Mouse (Mus musculus) heart, embryonic 15.5 days (tissue): Measurements from ENCODE around the gene Ccr3. TPM values are rescaled to one million over a fixed set of nuclear protein-coding genes. Genes with fewer than 3 reads are reported as not detected.
"Not testable (repeated sequence)": the region's sequence is repeated elsewhere in the genome, so short reads cannot be mapped to it uniquely, and the experiment has no call there.

Experiments used
- ATAC-seq: fragments of 200-750 bp; cut with Nextera tagmentation; replicated peaks from 2 replicates; pipeline ENCODE4 v1.8.0; 2017; ENCODE audit warnings: low read depth, moderate TSS enrichment; ENCODE audit not compliant: insufficient number of reproducible peaks, insufficient read depth, low FRiP score
- H3K27ac ChIP-seq: fragments of 300-500 bp; sonication (generic); 2 replicates; pipeline ENCODE4 v1.5.1; 2015; ENCODE audit warnings: mild to moderate bottlenecking, inconsistent platforms
- H3K27me3 ChIP-seq: fragments of 300-500 bp; sonication (generic); 2 replicates; pipeline ENCODE4 v1.6.1; 2015; ENCODE audit warnings: inconsistent platforms
- H3K36me3 ChIP-seq: fragments of 300-500 bp; sonication (generic); 2 replicates; pipeline ENCODE4 v1.6.1; 2015; ENCODE audit warnings: mild to moderate bottlenecking, inconsistent platforms
- H3K4me1 ChIP-seq: fragments of 300-500 bp; sonication (generic); replicated peaks from 2 replicates; pipeline ENCODE4 v1.6.1; 2015; ENCODE audit warnings: inconsistent platforms
- H3K4me2 ChIP-seq: fragments of 300-500 bp; sonication (generic); 2 replicates; pipeline ENCODE4 v1.6.1; 2015; ENCODE audit warnings: inconsistent platforms, mild to moderate bottlenecking, moderate library complexity
- H3K4me3 ChIP-seq: fragments of 300-500 bp; sonication (generic); 2 replicates; pipeline ENCODE4 v1.5.1; 2015; ENCODE audit warnings: mild to moderate bottlenecking, inconsistent platforms
- H3K9ac ChIP-seq: fragments of 300-500 bp; sonication (generic); 2 replicates; pipeline ENCODE4 v1.6.1; 2015; ENCODE audit warnings: mild to moderate bottlenecking, inconsistent platforms
- H3K9me3 ChIP-seq: fragments of 300-500 bp; sonication (generic); replicated peaks from 2 replicates; pipeline ENCODE4 v1.6.1; 2016; ENCODE audit warnings: inconsistent platforms
- WGBS: fragments of 180-500 bp; shearing (Covaris S2); methylation state at CpG from one replicate; pipeline ENCODE4 v1.1.7; 2015; ENCODE audit warnings: mixed read lengths; 5-methylcytosine and 5-hydroxymethylcytosine counted together
- polyA plus RNA-seq: library from polyadenylated mRNA; unstranded; fragments of >200 nt; fragmentation: Nextera tagmentation; extraction: Ambion mirVana; gene quantifications from 2 replicates; pipeline ENCODE4 v1.2.1, GENCODE M21; 2015

Ccr3 gene
- polyA plus RNA-seq, 1 experiment from 2014 or later, result 0.05 TPM

DNA sequence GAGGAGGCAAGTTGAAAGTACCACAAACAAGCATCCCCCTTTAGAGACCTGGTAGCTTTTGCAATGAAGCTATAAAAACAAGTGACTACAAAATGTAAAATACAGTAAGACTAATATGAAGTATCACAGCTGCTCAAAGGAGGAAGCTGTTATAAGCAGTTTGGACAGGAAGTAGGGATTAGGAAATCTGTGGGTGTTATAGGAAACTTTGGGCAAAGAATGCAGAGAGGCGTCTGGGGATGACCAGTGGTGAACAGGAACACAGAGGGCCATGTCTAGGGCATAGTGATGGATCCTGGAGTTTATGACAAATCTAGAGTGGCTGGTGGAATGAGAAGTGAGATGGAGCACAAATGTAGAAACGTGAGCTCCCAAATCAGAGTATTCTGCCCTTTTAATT is 31.8 kb downstream of the Ccr3 start:
- H3K9me3 ChIP-seq, result no peaks in the 10 kb centered on the region
- no peak overlapping the region for H3K4me2 ChIP-seq
- H3K27me3 ChIP-seq, result no peaks in the 10 kb centered on the region
- no peaks in the 10 kb centered on the region for H3K36me3 ChIP-seq
- no peak overlapping the region for H3K4me3 ChIP-seq
- no peak overlapping the region for H3K9ac ChIP-seq
- no peak for ATAC-seq
- H3K4me1 ChIP-seq, result no peaks in the 10 kb centered on the region
- 44% methylated on average over 2 of the region's 2 CpGs for WGBS
- no peak overlapping the region for H3K27ac ChIP-seq

GRCm38 (mm10) chr9:124056158-124056709 is 34.5 kb downstream of the Ccr3 start:
- no peak for ATAC-seq
- no peak overlapping the region for H3K9ac ChIP-seq
- H3K4me2 ChIP-seq, result no peak overlapping the region
- H3K4me1 ChIP-seq, result no peaks in the 10 kb centered on the region
- H3K36me3 ChIP-seq, result no peaks in the 10 kb centered on the region
- no peaks in the 10 kb centered on the region for H3K9me3 ChIP-seq
- no peaks in the 10 kb centered on the region for H3K27me3 ChIP-seq
- H3K4me3 ChIP-seq, result no peak overlapping the region
- H3K27ac ChIP-seq, result no peak overlapping the region
- WGBS, result 63% methylated on average over 3 of the region's 3 CpGs

- Histone ChIP-seq H3K4me3 (no peak overlapping the region), H3K27ac (no peak overlapping the region), H3K27me3 (no peaks in the 10 kb centered on the region), H3K9ac (no peak overlapping the region), H3K4me2 (no peak overlapping the region), H3K9me3 (no peaks in the 10 kb centered on the region), H3K4me1 (no peaks in the 10 kb centered on the region), H3K36me3 (no peaks in the 10 kb centered on the region)
- 53% methylated on average over 2 of the region's 2 CpGs for WGBS
- ATAC-seq, result no peak
Observed at GRCm38 (mm10) chr9:124059660-124060352, 38.0 kb downstream of the Ccr3 start.

DNA sequence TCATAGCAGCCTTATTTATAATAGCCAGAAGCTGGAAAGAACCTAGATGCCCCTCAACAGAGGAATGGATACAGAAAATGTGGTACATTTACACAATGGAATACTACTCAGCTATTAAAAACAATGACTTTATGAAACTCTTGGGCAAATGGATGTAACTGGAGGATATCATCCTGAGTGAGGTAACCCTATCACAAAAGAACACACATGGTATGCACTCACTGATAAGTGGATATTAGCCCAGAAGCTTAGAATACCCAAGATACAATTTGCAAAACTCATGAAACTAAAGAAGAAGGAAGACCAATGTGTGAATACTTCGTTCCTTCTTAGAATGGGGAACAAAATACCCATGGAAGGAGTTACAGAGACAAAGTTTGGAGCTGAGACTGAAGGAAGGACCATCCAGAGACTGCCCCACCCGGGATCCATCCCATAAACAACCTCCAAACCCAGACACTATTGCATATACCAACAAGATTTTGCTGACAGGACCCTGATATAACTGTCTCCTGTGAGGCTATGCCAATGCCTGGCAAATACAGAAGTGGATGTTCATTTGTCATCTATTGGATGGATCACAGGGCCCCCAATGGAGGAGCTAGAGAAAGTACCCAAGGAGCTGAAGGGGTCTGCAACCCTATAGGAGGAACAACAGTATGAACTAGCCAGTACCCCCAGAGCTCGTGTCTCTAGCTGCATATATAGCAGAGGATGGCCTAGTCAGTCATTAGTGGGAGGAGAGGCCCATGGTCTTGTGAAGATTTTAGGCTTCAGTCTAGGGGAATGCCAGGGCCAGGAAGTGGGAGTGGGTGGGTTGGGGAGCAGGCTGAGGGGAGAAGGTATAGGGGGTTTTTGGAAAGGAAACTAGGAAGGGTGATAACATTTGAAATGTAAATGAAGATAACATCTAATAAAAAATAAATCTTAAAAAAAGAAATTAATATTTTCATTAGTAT is 40.0 kb downstream of the Ccr3 start:
- not testable (repeated sequence) for H3K4me3 ChIP-seq, H3K9ac ChIP-seq, H3K27me3 ChIP-seq, H3K27ac ChIP-seq, ATAC-seq, H3K4me2 ChIP-seq, H3K9me3 ChIP-seq, H3K4me1 ChIP-seq, H3K36me3 ChIP-seq
- WGBS, result 54% methylated on average over 3 of the region's 3 CpGs

GRCm38 (mm10) chr9:124066572-124067103 is 44.9 kb downstream of the Ccr3 start:
- Histone ChIP-seq H3K4me1 (no peaks in the 10 kb centered on the region), H3K4me3 (no peak overlapping the region), H3K27me3 (no peaks in the 10 kb centered on the region), H3K9ac (no peak overlapping the region), H3K4me2 (no peak overlapping the region), H3K9me3 (no peaks in the 10 kb centered on the region), H3K27ac (no peak overlapping the region), H3K36me3 (no peaks in the 10 kb centered on the region)
- no peak for ATAC-seq

- no peak overlapping the region for H3K27ac ChIP-seq
- no peak for ATAC-seq
- H3K9me3 ChIP-seq, result no peaks in the 10 kb centered on the region
- H3K9ac ChIP-seq, result no peak overlapping the region
- no peak overlapping the region for H3K4me2 ChIP-seq
- 38% methylated on average over 2 of the region's 2 CpGs for WGBS
- H3K27me3 ChIP-seq, result no peaks in the 10 kb centered on the region
- H3K4me1 ChIP-seq, result no peaks in the 10 kb centered on the region
- no peak overlapping the region for H3K4me3 ChIP-seq
- H3K36me3 ChIP-seq, result no peaks in the 10 kb centered on the region
Observed at GRCm38 (mm10) chr9:124068098-124069058, 46.6 kb downstream of the Ccr3 start.

- Histone ChIP-seq H3K4me3 (no peak overlapping the region), H3K9me3 (no peaks in the 10 kb centered on the region), H3K27ac (no peak overlapping the region), H3K36me3 (no peaks in the 10 kb centered on the region), H3K9ac (no peak overlapping the region), H3K4me2 (no peak overlapping the region), H3K27me3 (no peaks in the 10 kb centered on the region), H3K4me1 (no peaks in the 10 kb centered on the region)
- ATAC-seq, result no peak
- WGBS, result 79% methylated on average over 1 of the region's 1 CpGs
Observed at GRCm38 (mm10) chr9:124071506-124071905, 49.7 kb downstream of the Ccr3 start.

- ATAC-seq, result no peak
- Histone ChIP-seq H3K4me2 (no peak overlapping the region), H3K36me3 (no peaks in the 10 kb centered on the region), H3K4me3 (no peak overlapping the region), H3K27me3 (no peaks in the 10 kb centered on the region), H3K27ac (no peak overlapping the region), H3K4me1 (no peaks in the 10 kb centered on the region), H3K9me3 (no peaks in the 10 kb centered on the region), H3K9ac (no peak overlapping the region)
- 44% methylated on average over 4 of the region's 4 CpGs for WGBS
Observed at GRCm38 (mm10) chr9:124079803-124080202, 58.0 kb downstream of the Ccr3 start.

DNA sequence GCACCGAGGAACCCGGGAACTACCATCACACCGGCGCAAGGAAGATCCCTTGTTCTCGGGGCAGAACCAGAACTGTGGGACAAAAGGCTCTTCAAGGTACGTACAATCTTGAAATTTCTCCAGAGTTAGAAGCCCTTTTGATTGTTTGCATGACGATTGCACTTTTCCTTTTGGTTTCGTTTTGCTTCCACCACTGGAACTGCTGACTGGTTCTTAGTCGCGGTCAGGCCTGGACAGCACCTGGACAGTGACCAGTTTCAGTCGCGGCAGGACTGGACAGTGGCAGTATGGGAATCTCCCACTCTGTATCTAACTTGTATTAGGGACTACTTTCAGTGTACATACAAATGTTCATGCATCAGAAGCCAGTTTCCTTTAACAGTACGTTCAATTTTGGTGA is 58.7 kb downstream of the Ccr3 start:
- not testable (repeated sequence) for H3K36me3 ChIP-seq, H3K4me3 ChIP-seq, ATAC-seq, H3K4me2 ChIP-seq, H3K9me3 ChIP-seq, H3K27ac ChIP-seq, H3K4me1 ChIP-seq, H3K9ac ChIP-seq, H3K27me3 ChIP-seq
- 88% methylated on average over 13 of the region's 13 CpGs for WGBS
